Mouse (Mus musculus): ENCODE measurements around the gene Aff3.

The Aff3 gene

GRCm38 (mm10) chr1:38658376-38658775 is 6.4 kb downstream of the Aff3 start:
- DNase-seq (ENCODE audit: low read depth, low spot score) = no peak

- DNase-seq (ENCODE audit: low read depth, low spot score) = no peak
Measured at GRCm38 (mm10) chr1:38657606-38658005, 7.1 kb downstream of the Aff3 start.

- no peak for DNase-seq (ENCODE audit: low read depth, low spot score)
Measured at GRCm38 (mm10) chr1:38654981-38655540, 9.7 kb downstream of the Aff3 start.

- DNase-seq (ENCODE audit: low read depth, low spot score) = no peak
Measured at GRCm38 (mm10) chr1:38650031-38650430, 14.7 kb downstream of the Aff3 start.

GRCm38 (mm10) chr1:38649174-38649573 is 15.6 kb downstream of the Aff3 start:
- no peak for DNase-seq (ENCODE audit: low read depth, low spot score)

GRCm38 (mm10) chr1:38642288-38642687 is 22.5 kb downstream of the Aff3 start:
- DNase-seq (ENCODE audit: low read depth, low spot score) = no peak

GRCm38 (mm10) chr1:38639669-38640068 is 25.1 kb downstream of the Aff3 start:
- DNase-seq (ENCODE audit: low read depth, low spot score) = no peak

GRCm38 (mm10) chr1:38635596-38635995 is 29.2 kb downstream of the Aff3 start:
- DNase-seq (ENCODE audit: low read depth, low spot score) = no peak

GRCm38 (mm10) chr1:38634081-38634480 is 30.7 kb downstream of the Aff3 start:
- no peak for DNase-seq (ENCODE audit: low read depth, low spot score)

GRCm38 (mm10) chr1:38632461-38633180 is 32.1 kb downstream of the Aff3 start:
- DNase-seq (ENCODE audit: low read depth, low spot score) = no peak

GRCm38 (mm10) chr1:38631501-38632279 is 33.1 kb downstream of the Aff3 start:
- DNase-seq (ENCODE audit: low read depth, low spot score) = no peak

- DNase-seq (ENCODE audit: low read depth, low spot score) = no peak
Measured at GRCm38 (mm10) chr1:38628901-38629585, 35.7 kb downstream of the Aff3 start.

- DNase-seq (ENCODE audit: low read depth, low spot score) = no peak
Measured at GRCm38 (mm10) chr1:38628426-38628825, 36.3 kb downstream of the Aff3 start.

GRCm38 (mm10) chr1:38627683-38628361 is 36.9 kb downstream of the Aff3 start:
- DNase-seq (ENCODE audit: low read depth, low spot score) = no peak

GRCm38 (mm10) chr1:38626739-38627661 is 37.8 kb downstream of the Aff3 start:
- no peak for DNase-seq (ENCODE audit: low read depth, low spot score)

GRCm38 (mm10) chr1:38626388-38626738 is 38.4 kb downstream of the Aff3 start:
- DNase-seq (ENCODE audit: low read depth, low spot score) = no peak

- no peak for DNase-seq (ENCODE audit: low read depth, low spot score)
Measured at GRCm38 (mm10) chr1:38621840-38622239, 42.9 kb downstream of the Aff3 start.

- DNase-seq (ENCODE audit: low read depth, low spot score) = no peak
Measured at GRCm38 (mm10) chr1:38620401-38620800, 44.4 kb downstream of the Aff3 start.

- no peak for DNase-seq (ENCODE audit: low read depth, low spot score)
Measured at GRCm38 (mm10) chr1:38606741-38607140, 58.0 kb downstream of the Aff3 start.

- DNase-seq (ENCODE audit: low read depth, low spot score) = no peak
Measured at GRCm38 (mm10) chr1:38605426-38605825, 59.3 kb downstream of the Aff3 start.

GRCm38 (mm10) chr1:38604611-38605010 is 60.1 kb downstream of the Aff3 start:
- no peak for DNase-seq (ENCODE audit: low read depth, low spot score)
